In the genomic region with DNA sequence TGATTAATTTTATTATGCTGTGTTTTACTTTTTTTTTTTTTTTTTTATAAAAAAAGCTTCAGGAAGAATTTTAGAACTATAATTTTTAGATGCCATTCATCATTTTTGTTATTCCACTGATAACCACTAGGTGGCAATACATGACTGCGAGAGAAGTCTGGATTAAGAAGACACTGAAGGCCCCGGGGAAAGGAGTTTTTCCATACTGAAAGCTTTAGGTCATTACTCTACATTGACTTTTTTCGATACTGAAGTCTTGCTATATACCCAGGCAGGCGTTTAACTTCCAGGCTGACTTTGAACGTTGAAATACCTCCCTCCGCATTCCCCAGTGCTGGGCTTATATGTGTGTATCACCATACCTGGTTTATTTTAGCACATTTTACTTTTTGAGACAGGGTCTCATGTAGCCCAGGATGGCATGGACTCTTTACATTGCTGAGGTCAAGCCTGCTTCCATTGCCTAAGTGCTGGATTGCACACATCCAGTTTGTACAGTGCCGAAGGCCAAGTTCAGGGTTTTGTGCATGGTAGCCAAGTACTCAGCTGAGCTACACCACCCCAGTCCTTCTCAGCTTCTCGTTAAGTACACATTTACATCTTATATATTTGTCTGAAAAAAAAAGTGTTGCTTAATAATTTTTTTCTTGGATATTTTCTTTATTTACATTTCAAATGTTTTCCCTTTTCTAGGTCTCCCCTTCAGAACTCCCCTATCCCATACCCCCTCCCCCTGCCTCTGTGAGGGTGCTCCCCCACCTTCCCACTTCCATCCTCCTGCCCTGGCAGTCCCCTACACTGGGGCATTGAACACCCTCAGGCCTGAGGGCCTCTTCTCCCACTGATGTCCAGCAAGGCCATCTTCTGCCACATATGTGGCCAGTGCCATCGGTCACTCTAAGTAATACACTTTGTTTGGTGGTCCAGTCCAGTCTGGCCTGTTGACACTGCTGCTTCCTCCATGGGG, we compare ENCODE assay signal across 8 mouse cellular contexts. TPM values are rescaled to one million over a fixed set of nuclear protein-coding genes. Genes with fewer than 3 reads are reported as not detected.
DNase-seq lines count a peak whose midpoint lies in the region; ATAC-seq and TF ChIP-seq lines count a peak whose summit lies in the region.

No protein-coding gene starts in this region.

- no peaks in the 10 kb centered on the region for H3K27me3 ChIP-seq in heart, embryonic 11.5 days (ENCODE audit: control insufficient read depth, insufficient read depth, low read length)
- no peaks in the 10 kb centered on the region for H3K27me3 ChIP-seq in Patski
- no peaks in the 10 kb centered on the region for H3K27me3 ChIP-seq in midbrain, embryonic 13.5 days

- no peaks in the 10 kb centered on the region for H3K4me1 ChIP-seq in heart, embryonic 11.5 days (ENCODE audit: control insufficient read depth, insufficient read depth, low read length)
- H3K4me1 ChIP-seq in midbrain, embryonic 13.5 days (replicated peaks), result no peaks in the 10 kb centered on the region

- POLR2A ChIA-PET in Patski (lab: Charles Lee), result interaction anchor here (0.9 kb wide), 1 partner anchor 17 kb away, joined by 4 read pairs; no protein-coding TSS in a partner anchor

- DNase-seq in heart, adult 11 months, result peak; percentile 83
- peak; percentile 83 for DNase-seq in 3T3-L1 (ENCODE audit: low read depth, low spot score)
- no peak for DNase-seq in Patski (ENCODE audit: low read depth, low spot score)
- peak; percentile 66 for DNase-seq in forelimb bud, embryonic 11.5 days (ENCODE audit: low read depth, low spot score)
- DNase-seq in ovary, postnatal 14 days (ENCODE audit: low spot score), result no peak
- no peak for DNase-seq in cerebellum, adult 11-12 months

- peak; percentile 54 for TF ChIP-seq CTCF in Patski (IDR thresholded peaks at IDR 0.05)

- no peaks in the 10 kb centered on the region for H3K9me3 ChIP-seq in heart, embryonic 11.5 days (replicated peaks; ENCODE audit: control insufficient read depth, low read length)
- no peaks in the 10 kb centered on the region for H3K9me3 ChIP-seq in midbrain, embryonic 13.5 days

- in situ Hi-C loops in Patski (cut with MboI; ENCODE audit: low pct_unique_long_range_greater_than_20kb), result loop anchor here (5.0 to 10.0 kb wide), 3 partner anchors 285 to 497 kb away; no protein-coding TSS in a partner anchor

- WGBS in heart, embryonic 11.5 days (ENCODE audit: insufficient replicate concordance), result 51% methylated on average over 9 of the region's 9 CpGs
- WGBS in midbrain, embryonic 13.5 days, result 53% methylated on average over 9 of the region's 9 CpGs

- peaks cover 3% of the 10 kb centered on the region for H3K36me3 ChIP-seq in heart, embryonic 11.5 days (ENCODE audit: control insufficient read depth, insufficient read depth, low read length)
- H3K36me3 ChIP-seq in midbrain, embryonic 13.5 days, result peaks cover 65% of the 10 kb centered on the region

- H3K4me2 ChIP-seq in heart, embryonic 11.5 days, result no peak overlapping the region
- H3K4me2 ChIP-seq in midbrain, embryonic 13.5 days (replicated peaks), result no peak overlapping the region

- H3K4me3 ChIP-seq in heart, embryonic 11.5 days (ENCODE audit: low read depth, low read length), result no peak overlapping the region
- H3K4me3 ChIP-seq in midbrain, embryonic 13.5 days (replicated peaks), result no peak overlapping the region

- no peak for ATAC-seq in heart, embryonic 11.5 days (replicated peaks; ENCODE audit: insufficient number of reproducible peaks, low FRiP score, low TSS enrichment)
- ATAC-seq in Patski, result no peak
- peak; percentile 50; the same call in 1 of the 2 replicates for ATAC-seq in midbrain, embryonic 13.5 days

- no peak overlapping the region for H3K27ac ChIP-seq in heart, embryonic 11.5 days (ENCODE audit: low read depth, low read length)
- no peak overlapping the region for H3K27ac ChIP-seq in midbrain, embryonic 13.5 days

- CTCF ChIA-PET in Patski (lab: Charles Lee), result interaction anchor here (0.6 to 3.4 kb wide), 11 partner anchors 9 to 499 kb away, joined by 3 to 18 read pairs (median 6); no protein-coding TSS in a partner anchor

- no peak overlapping the region for H3K9ac ChIP-seq in heart, embryonic 11.5 days (ENCODE audit: low read depth, low read length)
- H3K9ac ChIP-seq in midbrain, embryonic 13.5 days (replicated peaks), result no peak overlapping the region

RNA-seq across cellular contexts. Expression of gene Mipep, which starts 15.7 kb away (rescaled TPM):
- polyA plus RNA-seq in heart, embryonic 11.5 days (2014; fragmentation: Nextera tagmentation; extraction: Ambion mirVana), result 26.0 and 29.9 TPM in 2 replicates
- 20.9 TPM for polyA plus RNA-seq in Patski (2021)
- 17.2 and 18.1 TPM in 2 replicates for polyA plus RNA-seq in midbrain, embryonic 13.5 days (2015; fragmentation: Nextera tagmentation; extraction: Ambion mirVana)

RNA-seq across cellular contexts. Expression of gene C1qtnf9, which starts 32.1 kb away (rescaled TPM):
- not detected in 2 replicates for polyA plus RNA-seq in heart, embryonic 11.5 days (2014; fragmentation: Nextera tagmentation; extraction: Ambion mirVana)
- not detected for polyA plus RNA-seq in Patski (2021)
- 0.10 TPM in 1 of 2 replicates, not detected in the other for polyA plus RNA-seq in midbrain, embryonic 13.5 days (2015; fragmentation: Nextera tagmentation; extraction: Ambion mirVana)

Comparison
In these comparisons a context has a peak if more than half of its experiments do, and no peak if none do; other contexts are left out.
1. DNase-seq: peak in heart, adult 11 months (single experiment), 3T3-L1 (single experiment) and forelimb bud, embryonic 11.5 days (single experiment); none in Patski (single experiment), ovary, postnatal 14 days (single experiment) and cerebellum, adult 11-12 months (single experiment).